Mouse (Mus musculus) midbrain, postnatal 0 days (tissue): ENCODE results near the gene Lca5l. TPM values are rescaled to one million over a fixed set of nuclear protein-coding genes. Genes with fewer than 3 reads are reported as not detected.
A peak's percentile ranks its signal among the peaks of the same experiment; 100 is the strongest.
"Not testable (repeated sequence)": the region's sequence is repeated elsewhere in the genome, so short reads cannot be mapped to it uniquely, and the experiment has no call there.

Experiments
- ATAC-seq: fragments of 200-750 bp; cut with Nextera tagmentation; 2 replicates; pipeline ENCODE4 v1.8.0; 2017; ENCODE audit warnings: moderate number of reproducible peaks, mild to moderate bottlenecking, moderate TSS enrichment, moderate library complexity; ENCODE audit not compliant: low FRiP score
- DNase-seq: peaks from one replicate; pipeline ENCODE4 v3.0.0-alpha.2; 2015; ENCODE audit warnings: low spot score
- H3K27ac ChIP-seq: fragments of 300-500 bp; sonication (generic); 2 replicates; pipeline ENCODE4 v1.5.1; 2014; ENCODE audit warnings: low read depth, mild to moderate bottlenecking, low read length, mixed read lengths
- H3K27me3 ChIP-seq: fragments of 300-500 bp; sonication (generic); 2 replicates; pipeline ENCODE4 v1.6.1; 2014; ENCODE audit warnings: low read length, control low read depth, mixed read lengths; ENCODE audit not compliant: insufficient read depth
- H3K36me3 ChIP-seq: fragments of 300-500 bp; sonication (generic); 2 replicates; pipeline ENCODE4 v1.6.1; 2014; ENCODE audit warnings: low read length, control low read depth, mixed read lengths; ENCODE audit not compliant: insufficient read depth
- H3K4me1 ChIP-seq: fragments of 300-500 bp; sonication (generic); 2 replicates; pipeline ENCODE4 v1.6.1; 2014; ENCODE audit warnings: mild to moderate bottlenecking, control low read depth, antibody characterized with exemption, low read length, mixed read lengths; ENCODE audit not compliant: insufficient read depth
- H3K4me2 ChIP-seq: fragments of 300-500 bp; sonication (generic); 2 replicates; pipeline ENCODE4 v1.6.1; 2014; ENCODE audit warnings: low read depth, mild to moderate bottlenecking, low read length, mixed read lengths; ENCODE audit not compliant: poor library complexity, severe bottlenecking
- H3K4me3 ChIP-seq: fragments of 300-500 bp; sonication (generic); 2 replicates; pipeline ENCODE4 v1.5.1; 2014; ENCODE audit warnings: low read depth, mild to moderate bottlenecking, low read length, moderate library complexity
- H3K9ac ChIP-seq: fragments of 300-500 bp; sonication (generic); replicated peaks from 2 replicates; pipeline ENCODE4 v1.6.1; 2014; ENCODE audit warnings: mild to moderate bottlenecking, low read length, moderate library complexity, mixed read lengths; ENCODE audit not compliant: poor library complexity, severe bottlenecking
- H3K9me3 ChIP-seq: fragments of 300-500 bp; sonication (generic); 2 replicates; pipeline ENCODE4 v1.6.1; 2016; ENCODE audit warnings: low read length, control low read depth
- CTCF ChIP-seq: IDR thresholded peaks from 2 replicates; pipeline ENCODE4 v1.5.1; 2016; ENCODE audit warnings: antibody characterized with exemption, mild to moderate bottlenecking
- WGBS: fragments of 180-500 bp; shearing (Covaris S2); extraction: QIAGEN DNeasy Blood & Tissue Kit; methylation state at CpG from one replicate; pipeline ENCODE4 v1.1.7; 2014; 5-methylcytosine and 5-hydroxymethylcytosine counted together
- polyA plus RNA-seq: library from polyadenylated mRNA; unstranded; fragments of >200 nt; fragmentation: Nextera tagmentation; extraction: Ambion mirVana; gene quantifications from 2 replicates; pipeline ENCODE4 v1.2.1, GENCODE M21; 2015
- total RNA-seq: library from RNA; depleted of rRNA; stranded (reverse); fragments of >200 nt; gene quantifications from 2 replicates; pipeline ENCODE4 v1.2.3, GENCODE M21; 2014

The Lca5l gene
- total and polyA plus RNA-seq, 2 experiments from 2014 or later = 2.4 to 3.0 TPM

DNA sequence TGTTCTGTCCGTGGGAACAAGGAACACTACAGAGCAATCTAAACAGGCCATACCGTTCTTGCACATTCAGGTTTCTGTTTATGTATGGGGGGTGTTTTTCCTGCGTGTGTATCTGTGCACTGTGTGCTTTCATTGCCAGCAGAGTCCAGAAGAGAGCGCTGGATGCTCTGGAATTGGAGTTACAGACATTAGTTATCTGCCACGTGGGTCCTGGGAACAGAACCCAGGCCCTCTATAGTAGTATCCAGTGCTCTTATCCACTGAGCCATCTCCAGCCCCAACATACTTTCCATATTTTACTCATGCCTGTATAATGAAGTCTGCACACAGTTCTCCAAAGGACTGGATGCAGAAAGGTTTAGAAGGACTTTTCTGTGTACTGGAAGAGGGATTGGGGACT lies 46.3 kb downstream of the Lca5l start:
- Histone ChIP-seq H3K4me1 (peaks cover 8% of the 10 kb centered on the region; the same call in 1 of the 2 replicates), H3K36me3 (no peaks in the 10 kb centered on the region), H3K9me3 (no peaks in the 10 kb centered on the region), H3K4me2 (peak overlapping the region; percentile 76), H3K27ac (peak overlapping the region; percentile 77), H3K27me3 (no peaks in the 10 kb centered on the region), H3K9ac (peak overlapping the region; percentile 75), H3K4me3 (peak overlapping the region; percentile 65)
- WGBS = 0% methylated on average over 5 of the region's 5 CpGs
- no peak; the same call in 1 of the 2 replicates for ATAC-seq
- DNase-seq = peak; percentile 27
- TF ChIP-seq CTCF = peak; percentile 43

DNA sequence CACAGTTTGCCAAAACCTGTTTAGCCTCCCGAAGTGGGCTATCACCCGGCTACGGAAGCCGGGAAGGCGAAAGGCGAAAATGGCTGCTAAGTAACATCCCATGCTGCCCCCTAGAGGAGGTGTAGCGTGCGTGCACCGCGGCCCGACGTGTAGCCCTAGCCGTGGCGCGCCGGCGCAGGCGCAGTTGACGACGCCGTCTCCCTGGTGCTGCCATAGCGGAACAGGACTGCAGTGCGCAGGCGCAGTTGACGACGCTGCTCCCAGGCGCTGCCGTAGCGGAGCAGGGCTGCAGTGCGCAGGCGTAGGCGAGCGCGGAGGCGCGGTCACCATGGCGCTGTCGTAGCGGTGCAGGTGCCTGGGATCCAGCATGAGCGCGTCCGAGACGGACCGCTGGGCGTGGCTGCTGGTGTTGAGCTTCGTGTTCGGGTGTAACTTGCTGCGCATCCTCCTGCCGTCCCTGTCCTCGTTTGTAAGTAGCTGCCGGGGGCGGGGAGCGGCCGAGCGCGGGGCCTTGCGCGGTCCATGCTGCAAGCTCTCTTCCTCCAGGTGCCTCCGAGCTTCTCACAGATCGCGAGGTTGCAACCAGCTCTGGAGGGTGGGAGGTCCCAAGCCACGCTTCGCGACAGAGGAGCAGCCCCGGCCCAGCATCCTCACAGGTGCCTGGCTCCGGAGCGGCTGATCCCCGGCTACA lies 46.8 kb downstream of the Lca5l start, which contains the start of gene Wrb:
TSS of gene Wrb (plus strand) at position 298 of the 691 bp plus-strand sequence.
- Histone ChIP-seq H3K9me3 (no peaks in the 10 kb centered on the region), H3K4me2 (peak within 1 kb of the TSS; percentile 76), H3K4me1 (peaks cover 8% of the 10 kb centered on the region; the same call in 1 of the 2 replicates), H3K4me3 (peak within 1 kb of the TSS; percentile 65), H3K9ac (peak within 1 kb of the TSS; percentile 75), H3K27ac (peak within 1 kb of the TSS; percentile 77), H3K36me3 (no peaks in the 10 kb centered on the region), H3K27me3 (no peaks in the 10 kb centered on the region)
- DNase-seq (peak; percentile 100), ATAC-seq (peak; percentile 95)
- TF ChIP-seq CTCF = peak; percentile 98
- under 1% methylated on average over 58 of the region's 68 CpGs for WGBS

DNA sequence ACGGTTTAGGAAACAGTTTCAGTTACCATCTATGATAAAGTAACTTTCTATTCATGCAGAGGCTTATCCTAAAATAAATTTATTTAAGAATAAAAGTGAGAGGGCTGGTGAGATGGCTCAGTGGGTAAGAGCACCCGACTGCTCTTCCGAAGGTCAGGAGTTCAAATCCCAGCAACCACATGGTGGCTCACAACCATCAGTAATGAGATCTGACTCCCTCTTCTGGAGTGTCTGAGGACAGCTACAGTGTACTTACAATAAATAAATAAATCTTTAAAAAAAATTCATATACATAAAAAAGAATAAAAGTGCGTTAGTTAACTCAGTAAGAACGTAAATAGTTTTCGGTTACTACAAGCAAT lies 47.3 kb downstream of the Lca5l start:
- H3K9me3 ChIP-seq, H3K27ac ChIP-seq, H3K36me3 ChIP-seq, H3K27me3 ChIP-seq, H3K4me1 ChIP-seq, H3K9ac ChIP-seq, DNase-seq: not testable (repeated sequence)
- peak; percentile 50 for ATAC-seq
- 24% methylated on average over 6 of the region's 6 CpGs for WGBS
- peak overlapping the region; percentile 65; the same call in 1 of the 2 replicates for H3K4me3 ChIP-seq
- 0 out of 2 replicates have a peak overlapping the region, but pooled peaks have one; percentile 76 for H3K4me2 ChIP-seq

DNA sequence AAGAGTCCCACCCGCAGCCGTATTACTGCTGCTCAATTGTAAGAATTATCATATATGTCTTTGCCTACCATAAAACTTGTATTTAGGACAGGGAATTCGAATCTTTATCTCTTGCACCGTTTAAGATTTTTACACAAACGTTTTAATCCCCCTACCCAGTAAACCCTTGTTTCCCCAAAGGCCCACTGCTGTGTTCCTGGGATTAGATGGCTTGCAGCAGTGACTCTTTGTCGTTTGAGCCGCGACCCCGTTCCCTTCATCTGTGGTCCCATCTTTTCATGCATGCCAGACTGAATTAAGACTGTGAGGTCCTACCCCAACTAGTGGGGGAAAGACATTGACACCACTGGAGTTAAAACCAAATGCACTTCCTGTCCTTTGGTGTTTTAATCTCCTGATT lies 63.6 kb downstream of the Lca5l start:
- WGBS = under 1% methylated on average over 9 of the region's 9 CpGs
- H3K36me3 ChIP-seq = peaks cover 13% of the 10 kb centered on the region
- H3K27me3 ChIP-seq = no peaks in the 10 kb centered on the region
- peak overlapping the region; percentile 80 for H3K9ac ChIP-seq
- H3K9me3 ChIP-seq = no peaks in the 10 kb centered on the region
- ATAC-seq (no peak), DNase-seq (no peak)
- H3K4me1 ChIP-seq = peaks cover 8% of the 10 kb centered on the region; the same call in 1 of the 2 replicates
- H3K4me2 ChIP-seq = peak overlapping the region; percentile 62
- no peak for TF ChIP-seq CTCF
- peak overlapping the region; percentile 65 for H3K4me3 ChIP-seq
- peak overlapping the region; percentile 96 for H3K27ac ChIP-seq

DNA sequence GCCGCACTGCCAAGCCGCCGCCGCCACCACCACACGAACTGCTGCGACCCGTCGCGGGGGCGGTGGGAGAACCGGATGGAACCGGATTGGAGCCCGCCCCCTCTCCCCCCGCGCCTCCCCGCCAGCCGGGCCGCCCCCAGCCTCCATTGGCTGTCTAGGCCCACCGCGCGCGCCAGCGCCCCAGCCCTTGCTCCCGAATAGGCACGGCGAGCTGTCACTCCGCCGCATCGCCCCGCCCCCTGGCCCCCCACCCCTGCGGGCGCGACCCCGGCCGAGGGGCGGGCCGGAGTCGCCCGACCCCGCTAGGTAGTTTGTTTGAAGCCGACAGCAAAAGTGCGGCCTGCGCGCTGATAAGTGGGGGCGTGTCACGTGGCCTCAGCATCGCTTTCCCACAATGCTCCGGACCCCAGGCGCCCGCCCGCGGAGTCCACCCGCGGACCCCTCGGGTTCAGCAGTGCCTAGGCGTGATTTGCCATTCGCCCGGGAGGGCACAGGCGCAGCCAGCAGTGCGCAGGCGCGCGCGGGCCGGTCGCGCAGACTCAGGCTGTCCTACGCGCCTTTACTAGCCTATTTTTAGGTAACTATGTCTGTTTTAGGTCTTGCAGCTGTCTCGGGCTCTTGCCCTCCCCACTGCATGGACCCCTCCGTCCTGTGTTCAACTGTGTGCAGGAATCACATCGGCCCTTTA lies 64.3 kb downstream of the Lca5l start, which contains the start of gene Hmgn1:
TSS of gene Hmgn1 (minus strand) at position 73 of the 688 bp plus-strand sequence.
- H3K27ac ChIP-seq = peak within 1 kb of the TSS; percentile 96
- no peaks in the 10 kb centered on the region for H3K27me3 ChIP-seq
- DNase-seq (peak; percentile 98), ATAC-seq (peak; percentile 98)
- H3K4me2 ChIP-seq = peak within 1 kb of the TSS; percentile 68
- peaks cover 15% of the 10 kb centered on the region for H3K36me3 ChIP-seq
- peaks cover 8% of the 10 kb centered on the region; the same call in 1 of the 2 replicates for H3K4me1 ChIP-seq
- no peaks in the 10 kb centered on the region for H3K9me3 ChIP-seq
- TF ChIP-seq CTCF = no peak
- H3K4me3 ChIP-seq = peak within 1 kb of the TSS; percentile 65
- H3K9ac ChIP-seq = peak within 1 kb of the TSS; percentile 80
- WGBS = under 1% methylated on average over 51 of the region's 72 CpGs

DNA sequence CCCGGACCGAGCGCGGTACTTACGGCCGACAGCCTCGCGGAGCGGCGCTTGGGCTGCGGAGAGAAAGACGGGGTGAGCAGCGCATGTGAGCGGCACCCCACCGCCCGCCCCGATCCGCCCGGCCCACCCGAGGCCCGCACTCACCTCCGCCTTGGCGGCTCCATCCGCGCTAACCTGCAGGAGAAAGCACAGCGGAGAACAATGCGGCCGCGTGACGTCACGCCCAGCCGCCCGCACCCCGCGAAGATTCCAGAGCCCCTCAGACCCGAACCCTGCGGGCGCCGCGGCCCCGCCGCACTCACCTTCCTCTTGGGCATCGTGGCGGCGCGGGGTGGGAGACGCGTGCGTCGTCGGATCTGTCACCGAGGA lies 64.8 kb downstream of the Lca5l start:
- peaks cover 8% of the 10 kb centered on the region; the same call in 1 of the 2 replicates for H3K4me1 ChIP-seq
- DNase-seq = no peak
- no peak for TF ChIP-seq CTCF
- H3K4me3 ChIP-seq = peak overlapping the region; percentile 65
- ATAC-seq = peak; percentile 74
- H3K9ac ChIP-seq = peak overlapping the region; percentile 80
- no peaks in the 10 kb centered on the region for H3K9me3 ChIP-seq
- peaks cover 15% of the 10 kb centered on the region for H3K36me3 ChIP-seq
- WGBS = under 1% methylated on average over 45 of the region's 52 CpGs
- no peaks in the 10 kb centered on the region for H3K27me3 ChIP-seq
- H3K27ac ChIP-seq = peak overlapping the region; percentile 96
- peak overlapping the region; percentile 68 for H3K4me2 ChIP-seq
